ENCODE assay signal across 18 mouse cellular contexts in genomic region chr19:4571658-4572057, GRCm38 (mm10). TPM values are rescaled to one million over a fixed set of nuclear protein-coding genes. Genes with fewer than 3 reads are reported as not detected.
A peak's percentile ranks its signal among the peaks of the same experiment; 100 is the strongest.
DNase-seq lines count a peak whose midpoint lies in the region; ATAC-seq and TF ChIP-seq lines count a peak whose summit lies in the region.
"Had no signal": no experiment of that assay in that cellular context is flagged by ENCODE, and none has a peak within 500 bp of the region (broad histone marks: within the 10 kb centered on the region; RNA-seq: fewer than 3 reads in every experiment).

No protein-coding gene starts in this region.

- H3K4me2 ChIP-seq in hindbrain, embryonic 15.5 days = no peak overlapping the region
- H3K4me2 ChIP-seq in hindbrain, embryonic 12.5 days (replicated peaks) = no peak overlapping the region
- H3K4me2 ChIP-seq in midbrain, embryonic 16.5 days (ENCODE audit: low read length) = no peak overlapping the region
- H3K4me2 ChIP-seq in midbrain, embryonic 13.5 days (replicated peaks) = no peak overlapping the region
- no peak overlapping the region for H3K4me2 ChIP-seq in liver, embryonic 15.5 days
- no peak overlapping the region for H3K4me2 ChIP-seq in intestine, postnatal 0 days (replicated peaks; ENCODE audit: low read depth)
- H3K4me2 ChIP-seq: heart, embryonic 12.5 days had no signal

- no peak overlapping the region for H3K9ac ChIP-seq in hindbrain, embryonic 15.5 days
- H3K9ac ChIP-seq in hindbrain, embryonic 12.5 days = no peak overlapping the region
- H3K9ac ChIP-seq in midbrain, embryonic 16.5 days (ENCODE audit: low read depth, low read length) = no peak overlapping the region
- no peak overlapping the region for H3K9ac ChIP-seq in midbrain, embryonic 13.5 days (replicated peaks)
- peak overlapping the region; percentile 15; the same call in 1 of the 2 replicates for H3K9ac ChIP-seq in liver, embryonic 15.5 days
- no peak overlapping the region for H3K9ac ChIP-seq in intestine, postnatal 0 days (ENCODE audit: low read depth, low read length)
- H3K9ac ChIP-seq: heart, embryonic 12.5 days had no signal

- peak overlapping the region; percentile 7; the same call in 1 of the 2 replicates for H3K27ac ChIP-seq in hindbrain, embryonic 15.5 days (replicated peaks)
- H3K27ac ChIP-seq in hindbrain, embryonic 12.5 days = no peak overlapping the region
- 0 out of 2 replicates have a peak overlapping the region, but pooled peaks have one; percentile 23 for H3K27ac ChIP-seq in midbrain, embryonic 16.5 days (ENCODE audit: low read length)
- no peak overlapping the region for H3K27ac ChIP-seq in midbrain, embryonic 13.5 days
- peak overlapping the region; percentile 76 for H3K27ac ChIP-seq in liver, embryonic 15.5 days (replicated peaks)
- H3K27ac ChIP-seq in intestine, postnatal 0 days (ENCODE audit: low read depth, low read length) = no peak overlapping the region

- H3K36me3 ChIP-seq in hindbrain, embryonic 15.5 days = no peaks in the 10 kb centered on the region
- no peaks in the 10 kb centered on the region for H3K36me3 ChIP-seq in hindbrain, embryonic 12.5 days
- no peaks in the 10 kb centered on the region for H3K36me3 ChIP-seq in midbrain, embryonic 16.5 days (ENCODE audit: control insufficient read depth, insufficient read depth, low read length)
- no peaks in the 10 kb centered on the region for H3K36me3 ChIP-seq in midbrain, embryonic 13.5 days
- H3K36me3 ChIP-seq in liver, embryonic 15.5 days (replicated peaks) = 0 out of 2 replicates have a peak, but pooled peaks cover 2% of the 10 kb centered on the region
- H3K36me3 ChIP-seq in intestine, postnatal 0 days (ENCODE audit: control insufficient read depth, insufficient read depth) = no peaks in the 10 kb centered on the region
- H3K36me3 ChIP-seq: G1E; heart, embryonic 12.5 days had no signal

- ATAC-seq in hindbrain, embryonic 15.5 days (ENCODE audit: low FRiP score, low read depth) = no peak
- no peak for ATAC-seq in hindbrain, embryonic 12.5 days (ENCODE audit: low FRiP score)
- ATAC-seq in midbrain, embryonic 16.5 days = no peak
- no peak for ATAC-seq in midbrain, embryonic 13.5 days
- ATAC-seq in liver, embryonic 15.5 days (ENCODE audit: insufficient read depth) = no peak
- no peak for ATAC-seq in intestine, postnatal 0 days

- no peaks in the 10 kb centered on the region for H3K9me3 ChIP-seq in hindbrain, embryonic 15.5 days
- no peaks in the 10 kb centered on the region for H3K9me3 ChIP-seq in hindbrain, embryonic 12.5 days (replicated peaks)
- H3K9me3 ChIP-seq in midbrain, embryonic 16.5 days (replicated peaks; ENCODE audit: control insufficient read depth, low read length, poor library complexity, severe bottlenecking) = no peaks in the 10 kb centered on the region
- H3K9me3 ChIP-seq in midbrain, embryonic 13.5 days = no peaks in the 10 kb centered on the region
- H3K9me3 ChIP-seq in liver, embryonic 15.5 days (replicated peaks) = no peaks in the 10 kb centered on the region
- no peaks in the 10 kb centered on the region for H3K9me3 ChIP-seq in intestine, postnatal 0 days (ENCODE audit: control insufficient read depth)
- H3K9me3 ChIP-seq: G1E; heart, embryonic 12.5 days had no signal

- no peaks in the 10 kb centered on the region for H3K4me1 ChIP-seq in hindbrain, embryonic 15.5 days (replicated peaks)
- no peaks in the 10 kb centered on the region for H3K4me1 ChIP-seq in hindbrain, embryonic 12.5 days
- no peaks in the 10 kb centered on the region for H3K4me1 ChIP-seq in midbrain, embryonic 16.5 days (ENCODE audit: control insufficient read depth, insufficient read depth, low read length)
- H3K4me1 ChIP-seq in midbrain, embryonic 13.5 days (replicated peaks) = peaks cover 5% of the 10 kb centered on the region; the same call in 1 of the 2 replicates
- H3K4me1 ChIP-seq in liver, embryonic 15.5 days (replicated peaks) = peaks cover 69% of the 10 kb centered on the region
- no peaks in the 10 kb centered on the region for H3K4me1 ChIP-seq in intestine, postnatal 0 days (replicated peaks; ENCODE audit: control insufficient read depth, insufficient read depth, low read length)

- WGBS in hindbrain, embryonic 15.5 days = 76% methylated on average over 1 of the region's 1 CpGs
- 76% methylated on average over 1 of the region's 1 CpGs for WGBS in hindbrain, embryonic 12.5 days
- 76% methylated on average over 1 of the region's 1 CpGs for WGBS in midbrain, embryonic 16.5 days
- WGBS in midbrain, embryonic 13.5 days = 71% methylated on average over 1 of the region's 1 CpGs
- WGBS in liver, embryonic 15.5 days (ENCODE audit: insufficient replicate concordance) = 100% methylated on average over 1 of the region's 1 CpGs
- WGBS in intestine, postnatal 0 days = 88% methylated on average over 1 of the region's 1 CpGs

- H3K4me3 ChIP-seq in hindbrain, embryonic 15.5 days = no peak overlapping the region
- H3K4me3 ChIP-seq in hindbrain, embryonic 12.5 days = no peak overlapping the region
- no peak overlapping the region for H3K4me3 ChIP-seq in midbrain, embryonic 16.5 days (ENCODE audit: low read depth, low read length)
- H3K4me3 ChIP-seq in midbrain, embryonic 13.5 days (replicated peaks) = no peak overlapping the region
- no peak overlapping the region for H3K4me3 ChIP-seq in liver, embryonic 15.5 days (replicated peaks)
- no peak overlapping the region for H3K4me3 ChIP-seq in intestine, postnatal 0 days (ENCODE audit: low read depth, low read length)
- H3K4me3 ChIP-seq: heart, embryonic 12.5 days had no signal

- no peak for DNase-seq in MN1 (ENCODE audit: low spot score)
- DNase-seq: adrenal gland, postnatal 10 days; cerebellum, adult 9-10 months; gastrocnemius, postnatal 25 days; heart, postnatal 4 days; kidney, adult 2 months; kidney, postnatal 36 days; lung, adult 2 months; right cerebral cortex, postnatal 14 days; thymus, adult 18-20 months had no signal

- H3K27me3 ChIP-seq in hindbrain, embryonic 15.5 days = no peaks in the 10 kb centered on the region
- no peaks in the 10 kb centered on the region for H3K27me3 ChIP-seq in hindbrain, embryonic 12.5 days
- no peaks in the 10 kb centered on the region for H3K27me3 ChIP-seq in midbrain, embryonic 16.5 days (ENCODE audit: control insufficient read depth, insufficient read depth, low read depth, low read length)
- H3K27me3 ChIP-seq in midbrain, embryonic 13.5 days = no peaks in the 10 kb centered on the region
- H3K27me3 ChIP-seq in liver, embryonic 15.5 days = no peaks in the 10 kb centered on the region
- no peaks in the 10 kb centered on the region for H3K27me3 ChIP-seq in intestine, postnatal 0 days (replicated peaks; ENCODE audit: control insufficient read depth, insufficient read depth, low read length)
- H3K27me3 ChIP-seq: heart, embryonic 12.5 days had no signal

- TF ChIP-seq CTCF in intestine, postnatal 0 days (IDR thresholded peaks at IDR 0.05; ENCODE audit: low read depth) = no peak

RNA-seq across cellular contexts. Expression of gene Lrfn4, which starts 43.8 kb away (rescaled TPM):
- polyA plus RNA-seq in hindbrain, embryonic 15.5 days (2015; fragmentation: Nextera tagmentation; extraction: Ambion mirVana) = 13.2 and 14.7 TPM in 2 replicates
- polyA plus RNA-seq in hindbrain, embryonic 12.5 days (2016; fragmentation: Nextera tagmentation; extraction: Ambion mirVana) = 16.3 and 17.6 TPM in 2 replicates
- 10.4 and 11.3 TPM in 2 replicates for polyA plus RNA-seq in midbrain, embryonic 16.5 days (2015; fragmentation: Nextera tagmentation; extraction: Ambion mirVana)
- 8.8 and 10.1 TPM in 2 replicates for polyA plus RNA-seq in midbrain, embryonic 13.5 days (2015; fragmentation: Nextera tagmentation; extraction: Ambion mirVana)
- polyA plus RNA-seq in liver, embryonic 15.5 days (2015; fragmentation: Nextera tagmentation; extraction: Ambion mirVana) = 0.43 and 0.46 TPM in 2 replicates
- polyA plus RNA-seq in intestine, postnatal 0 days (2015; fragmentation: Nextera tagmentation; extraction: Ambion mirVana) = 4.6 and 4.8 TPM in 2 replicates

RNA-seq across cellular contexts. Expression of gene Rce1, which starts 53.8 kb away (rescaled TPM):
- polyA plus RNA-seq in hindbrain, embryonic 15.5 days (2015; fragmentation: Nextera tagmentation; extraction: Ambion mirVana) = 50.6 and 54.2 TPM in 2 replicates
- polyA plus RNA-seq in hindbrain, embryonic 12.5 days (2016; fragmentation: Nextera tagmentation; extraction: Ambion mirVana) = 54.3 and 62.9 TPM in 2 replicates
- 51.4 and 52.4 TPM in 2 replicates for polyA plus RNA-seq in midbrain, embryonic 16.5 days (2015; fragmentation: Nextera tagmentation; extraction: Ambion mirVana)
- 56.8 and 59.9 TPM in 2 replicates for polyA plus RNA-seq in midbrain, embryonic 13.5 days (2015; fragmentation: Nextera tagmentation; extraction: Ambion mirVana)
- 24.1 and 25.3 TPM in 2 replicates for polyA plus RNA-seq in liver, embryonic 15.5 days (2015; fragmentation: Nextera tagmentation; extraction: Ambion mirVana)
- 37.0 and 37.4 TPM in 2 replicates for polyA plus RNA-seq in intestine, postnatal 0 days (2015; fragmentation: Nextera tagmentation; extraction: Ambion mirVana)

Comparison
In these comparisons a context has a peak if more than half of its experiments do, and no peak if none do; other contexts are left out.
1. H3K27ac ChIP-seq: peak in hindbrain, embryonic 15.5 days (single experiment), midbrain, embryonic 16.5 days (single experiment) and liver, embryonic 15.5 days (single experiment); none in hindbrain, embryonic 12.5 days (single experiment), midbrain, embryonic 13.5 days (single experiment) and intestine, postnatal 0 days (single experiment).